Comparison of ENCODE assay signal across 10 mouse cellular contexts in genomic region chr2:166541112-166541928, GRCm38 (mm10).
DNase-seq lines count a peak whose midpoint lies in the region; ATAC-seq lines count a peak whose summit lies in the region.
"Had no signal": no experiment of that assay in that cellular context is flagged by ENCODE, and none has a peak within 500 bp of the region (broad histone marks: within the 10 kb centered on the region; RNA-seq: fewer than 3 reads in every experiment).

No protein-coding gene starts in this region.

- no peak overlapping the region for H3K4me2 ChIP-seq in heart, embryonic 13.5 days
- peak overlapping the region; percentile 20; the same call in 1 of the 2 replicates for H3K4me2 ChIP-seq in embryonic facial prominence, embryonic 12.5 days (replicated peaks)
- peak overlapping the region; percentile 26; the same call in 1 of the 2 replicates for H3K4me2 ChIP-seq in hindbrain, embryonic 14.5 days (replicated peaks)
- peak overlapping the region; percentile 13; the same call in 1 of the 2 replicates for H3K4me2 ChIP-seq in midbrain, embryonic 15.5 days

- H3K27me3 ChIP-seq in heart, embryonic 13.5 days (replicated peaks) = no peaks in the 10 kb centered on the region
- H3K27me3 ChIP-seq in embryonic facial prominence, embryonic 12.5 days = no peaks in the 10 kb centered on the region
- H3K27me3 ChIP-seq in hindbrain, embryonic 14.5 days (ENCODE audit: control insufficient read depth, insufficient read depth, low read length) = no peaks in the 10 kb centered on the region
- no peaks in the 10 kb centered on the region for H3K27me3 ChIP-seq in midbrain, embryonic 15.5 days (replicated peaks)

- H3K36me3 ChIP-seq in heart, embryonic 13.5 days = no peaks in the 10 kb centered on the region
- no peaks in the 10 kb centered on the region for H3K36me3 ChIP-seq in embryonic facial prominence, embryonic 12.5 days
- H3K36me3 ChIP-seq in hindbrain, embryonic 14.5 days (replicated peaks; ENCODE audit: control insufficient read depth, insufficient read depth) = no peaks in the 10 kb centered on the region
- H3K36me3 ChIP-seq in midbrain, embryonic 15.5 days (replicated peaks) = no peaks in the 10 kb centered on the region

- no peak for DNase-seq in heart, adult 8-10 months (ENCODE audit: low spot score)
- DNase-seq in hindbrain, embryonic 14.5 days (ENCODE audit: low spot score) = no peak
- DNase-seq in layer of hippocampus, postnatal 14 days (ENCODE audit: low spot score in 2 of 2) = no peak
- DNase-seq in cerebellum, postnatal 25 days = no peak
- DNase-seq in cerebellum, postnatal 4 days (ENCODE audit: low spot score in 2 of 2) = no peak
- DNase-seq: heart, postnatal 4 days had no signal

- H3K4me3 ChIP-seq in heart, embryonic 13.5 days = no peak overlapping the region
- no peak overlapping the region for H3K4me3 ChIP-seq in embryonic facial prominence, embryonic 12.5 days
- no peak overlapping the region for H3K4me3 ChIP-seq in hindbrain, embryonic 14.5 days (replicated peaks; ENCODE audit: low read length)
- H3K4me3 ChIP-seq in midbrain, embryonic 15.5 days = no peak overlapping the region

- peaks cover 14% of the 10 kb centered on the region for H3K4me1 ChIP-seq in heart, embryonic 13.5 days
- peaks cover 29% of the 10 kb centered on the region for H3K4me1 ChIP-seq in embryonic facial prominence, embryonic 12.5 days
- H3K4me1 ChIP-seq in hindbrain, embryonic 14.5 days (replicated peaks; ENCODE audit: control insufficient read depth, insufficient read depth, low read length) = peaks cover 16% of the 10 kb centered on the region
- peaks cover 20% of the 10 kb centered on the region for H3K4me1 ChIP-seq in midbrain, embryonic 15.5 days

- WGBS in heart, embryonic 13.5 days = 39% methylated on average over 11 of the region's 11 CpGs
- 11% methylated on average over 11 of the region's 11 CpGs for WGBS in embryonic facial prominence, embryonic 12.5 days
- 18% methylated on average over 11 of the region's 11 CpGs for WGBS in hindbrain, embryonic 14.5 days
- 18% methylated on average over 11 of the region's 11 CpGs for WGBS in midbrain, embryonic 15.5 days

- no peak overlapping the region for H3K27ac ChIP-seq in heart, embryonic 13.5 days (replicated peaks)
- 0 out of 2 replicates have a peak overlapping the region, but pooled peaks have one; percentile 13 for H3K27ac ChIP-seq in embryonic facial prominence, embryonic 12.5 days
- H3K27ac ChIP-seq in hindbrain, embryonic 14.5 days = peak overlapping the region; percentile 59
- peak overlapping the region; percentile 68 for H3K27ac ChIP-seq in midbrain, embryonic 15.5 days

- no peak for ATAC-seq in heart, embryonic 13.5 days (ENCODE audit: extremely low read depth, insufficient number of reproducible peaks, low FRiP score, low TSS enrichment)
- no peak for ATAC-seq in embryonic facial prominence, embryonic 12.5 days (ENCODE audit: insufficient number of reproducible peaks, insufficient read depth, low FRiP score, low TSS enrichment)
- no peak for ATAC-seq in hindbrain, embryonic 14.5 days (ENCODE audit: low FRiP score)
- peak; percentile 57; the same call in 1 of the 2 replicates for ATAC-seq in midbrain, embryonic 15.5 days (replicated peaks)
- ATAC-seq: Patski had no signal

- 0 out of 2 replicates have a peak overlapping the region, but pooled peaks have one; percentile 15 for H3K9ac ChIP-seq in heart, embryonic 13.5 days
- no peak overlapping the region for H3K9ac ChIP-seq in embryonic facial prominence, embryonic 12.5 days
- H3K9ac ChIP-seq in hindbrain, embryonic 14.5 days = no peak overlapping the region
- H3K9ac ChIP-seq in midbrain, embryonic 15.5 days = no peak overlapping the region

- H3K9me3 ChIP-seq in heart, embryonic 13.5 days = no peaks in the 10 kb centered on the region
- H3K9me3 ChIP-seq in embryonic facial prominence, embryonic 12.5 days = no peaks in the 10 kb centered on the region
- H3K9me3 ChIP-seq in hindbrain, embryonic 14.5 days (ENCODE audit: control insufficient read depth, low read length) = no peaks in the 10 kb centered on the region
- H3K9me3 ChIP-seq in midbrain, embryonic 15.5 days = no peaks in the 10 kb centered on the region
